Mouse (Mus musculus) embryonic fibroblast, embryonic 13.5 days (primary cell): ENCODE results near the gene Myef2.

Source experiments
- CTCF ChIP-seq: IDR thresholded peaks from 2 replicates; pipeline ENCODE4 v1.5.1; 2011; ENCODE audit warnings: mild to moderate bottlenecking, control low read depth, low read length, moderate library complexity, borderline replicate concordance; ENCODE audit not compliant: insufficient read depth
- POLR2A ChIP-seq: IDR thresholded peaks from 2 replicates; pipeline ENCODE4 v1.6.1; 2011; ENCODE audit warnings: low read depth, mild to moderate bottlenecking, control low read depth, low read length, moderate library complexity

GRCm38 (mm10) chr2:125134113-125134512, 10.7 kb upstream of the Myef2 start:
- TF ChIP-seq POLR2A (no peak), CTCF (no peak)
